Mouse (Mus musculus): Measurements from ENCODE around the gene Plekhg2. TPM values are rescaled to one million over a fixed set of nuclear protein-coding genes. Genes with fewer than 3 reads are reported as not detected.
A peak's percentile ranks its signal among the peaks of the same experiment; 100 is the strongest.

Gene Plekhg2
- polyA plus RNA-seq, 1 experiment from 2014 or later: 18.8 TPM

DNA sequence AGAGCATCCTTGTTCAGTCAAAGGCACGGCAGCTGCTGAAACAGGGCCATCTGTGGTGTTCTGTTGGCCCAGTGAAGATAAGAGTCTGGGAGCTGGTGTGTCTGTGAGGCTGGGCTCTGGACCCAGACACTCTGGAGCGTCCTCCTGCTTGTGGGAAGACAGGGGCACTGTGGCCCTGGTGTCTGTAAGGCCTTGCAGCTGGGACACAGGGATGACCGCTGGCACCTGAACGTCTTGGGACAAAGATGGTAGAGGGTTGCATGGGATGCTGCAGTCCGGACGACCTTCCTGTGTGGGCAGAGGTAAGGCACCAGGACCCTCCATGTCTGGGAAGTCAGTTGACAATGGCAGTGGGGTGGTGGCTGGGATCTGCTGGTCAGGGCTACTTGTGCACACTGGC is 12.1 kb downstream of the Plekhg2 start:
- 0 out of 2 replicates have a peak, but pooled peaks cover 5% of the 10 kb centered on the region for H3K4me1 ChIP-seq (ENCODE audit: control insufficient read depth, insufficient read depth, low read depth, low read length)
- no peaks in the 10 kb centered on the region for H3K27me3 ChIP-seq (replicated peaks; ENCODE audit: control insufficient read depth, insufficient read depth, low read length)
- WGBS: 95% methylated on average over 6 of the region's 6 CpGs
- no peak for ATAC-seq
- H3K9ac ChIP-seq (ENCODE audit: low read depth, low read length): no peak overlapping the region
- H3K4me3 ChIP-seq (ENCODE audit: low read length): no peak overlapping the region
- no peaks in the 10 kb centered on the region for H3K9me3 ChIP-seq (ENCODE audit: control insufficient read depth, low read length)
- no peak overlapping the region for H3K27ac ChIP-seq (ENCODE audit: low read depth, low read length)
- H3K36me3 ChIP-seq (ENCODE audit: control insufficient read depth, insufficient read depth, low read length): peaks cover 11% of the 10 kb centered on the region; the same call in 1 of the 2 replicates
- H3K4me2 ChIP-seq (ENCODE audit: low read length): no peak overlapping the region

DNA sequence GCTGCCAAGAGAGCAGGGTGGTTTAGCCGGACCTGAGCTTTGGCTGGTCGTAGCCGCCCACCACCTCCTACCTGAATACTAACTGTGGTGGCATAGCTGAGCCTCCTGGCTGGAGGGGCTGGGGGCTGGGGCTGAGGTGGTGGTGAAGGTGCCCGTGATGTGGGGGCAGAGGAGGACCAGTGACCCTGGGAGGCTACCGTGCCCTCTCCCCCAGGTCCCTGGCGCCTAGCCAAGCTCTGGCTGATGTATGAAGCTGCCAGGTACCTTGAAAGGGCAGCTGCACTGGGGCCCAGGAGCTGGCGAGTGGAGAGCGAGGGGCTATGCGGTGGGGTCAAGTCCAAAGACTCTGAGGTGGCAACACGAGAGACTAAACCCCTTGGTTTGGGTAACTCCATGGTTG is 12.5 kb downstream of the Plekhg2 start:
- no peak for ATAC-seq
- 0 out of 2 replicates have a peak, but pooled peaks cover 5% of the 10 kb centered on the region for H3K4me1 ChIP-seq (ENCODE audit: control insufficient read depth, insufficient read depth, low read depth, low read length)
- H3K36me3 ChIP-seq (ENCODE audit: control insufficient read depth, insufficient read depth, low read length): peaks cover 11% of the 10 kb centered on the region; the same call in 1 of the 2 replicates
- H3K9me3 ChIP-seq (ENCODE audit: control insufficient read depth, low read length): no peaks in the 10 kb centered on the region
- H3K4me2 ChIP-seq (ENCODE audit: low read length): no peak overlapping the region
- H3K4me3 ChIP-seq (ENCODE audit: low read length): no peak overlapping the region
- H3K9ac ChIP-seq (ENCODE audit: low read depth, low read length): no peak overlapping the region
- WGBS: 87% methylated on average over 10 of the region's 10 CpGs
- no peak overlapping the region for H3K27ac ChIP-seq (ENCODE audit: low read depth, low read length)
- H3K27me3 ChIP-seq (replicated peaks; ENCODE audit: control insufficient read depth, insufficient read depth, low read length): no peaks in the 10 kb centered on the region

GRCm38 (mm10) chr7:28358431-28358830 is 14.0 kb downstream of the Plekhg2 start:
- Histone ChIP-seq H3K27ac (ENCODE audit: low read depth, low read length) (no peak overlapping the region), H3K4me3 (ENCODE audit: low read length) (no peak overlapping the region), H3K9me3 (ENCODE audit: control insufficient read depth, low read length) (no peaks in the 10 kb centered on the region), H3K27me3 (replicated peaks; ENCODE audit: control insufficient read depth, insufficient read depth, low read length) (no peaks in the 10 kb centered on the region), H3K36me3 (ENCODE audit: control insufficient read depth, insufficient read depth, low read length) (peaks cover 18% of the 10 kb centered on the region), H3K4me2 (ENCODE audit: low read length) (no peak overlapping the region), H3K4me1 (ENCODE audit: control insufficient read depth, insufficient read depth, low read depth, low read length) (0 out of 2 replicates have a peak, but pooled peaks cover 5% of the 10 kb centered on the region), H3K9ac (ENCODE audit: low read depth, low read length) (no peak overlapping the region)
- 71% methylated on average over 7 of the region's 7 CpGs for WGBS
- ATAC-seq: no peak

DNA sequence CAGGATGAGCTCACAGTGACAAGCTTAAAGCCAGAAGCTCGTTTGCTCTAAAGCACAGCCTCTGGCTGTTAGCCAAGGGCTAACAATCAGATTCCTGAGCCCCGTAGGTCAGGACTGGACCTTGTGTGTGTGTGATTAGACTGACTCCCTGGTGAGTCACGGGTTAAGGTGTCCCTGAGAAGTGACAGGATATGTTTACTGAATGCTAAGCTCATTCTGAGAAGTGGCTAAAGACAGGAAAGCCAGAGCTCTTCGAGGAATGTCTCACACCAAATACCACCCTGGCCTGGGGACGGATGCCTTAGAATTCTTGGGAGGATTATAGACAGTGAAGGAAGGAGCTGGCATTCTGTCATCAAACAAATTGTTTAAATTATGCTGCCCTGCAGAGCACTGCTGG is 14.4 kb downstream of the Plekhg2 start:
- Histone ChIP-seq H3K27ac (ENCODE audit: low read depth, low read length) (peak overlapping the region; percentile 21), H3K9ac (ENCODE audit: low read depth, low read length) (no peak overlapping the region), H3K27me3 (replicated peaks; ENCODE audit: control insufficient read depth, insufficient read depth, low read length) (no peaks in the 10 kb centered on the region), H3K4me3 (ENCODE audit: low read length) (no peak overlapping the region), H3K36me3 (ENCODE audit: control insufficient read depth, insufficient read depth, low read length) (peaks cover 22% of the 10 kb centered on the region), H3K4me2 (ENCODE audit: low read length) (no peak overlapping the region), H3K4me1 (ENCODE audit: control insufficient read depth, insufficient read depth, low read depth, low read length) (0 out of 2 replicates have a peak, but pooled peaks cover 5% of the 10 kb centered on the region), H3K9me3 (ENCODE audit: control insufficient read depth, low read length) (no peaks in the 10 kb centered on the region)
- ATAC-seq: no peak
- WGBS: 12% methylated on average over 5 of the region's 5 CpGs

DNA sequence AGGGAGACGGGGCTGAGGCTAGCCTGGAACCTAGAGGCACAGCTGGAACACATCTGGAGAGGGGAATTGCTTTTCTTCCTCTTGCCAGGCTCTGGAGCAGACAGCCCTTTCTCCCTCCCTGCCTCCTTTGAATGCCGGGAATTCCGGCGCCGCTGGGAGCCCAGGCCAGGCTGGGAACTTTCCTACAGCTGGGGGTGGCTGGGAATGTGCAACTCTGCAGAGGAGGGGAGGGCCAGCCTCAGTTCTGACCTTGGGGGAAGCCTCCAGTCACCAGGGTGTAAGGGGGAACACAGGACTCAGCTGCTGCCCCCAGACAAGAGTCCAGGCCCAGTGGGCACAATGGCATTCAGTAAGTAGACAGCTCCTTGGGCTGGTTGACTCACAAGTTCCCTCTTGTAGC is 15.4 kb downstream of the Plekhg2 start:
- 2% methylated on average over 5 of the region's 5 CpGs for WGBS
- no peaks in the 10 kb centered on the region for H3K9me3 ChIP-seq (ENCODE audit: control insufficient read depth, low read length)
- H3K27ac ChIP-seq (ENCODE audit: low read depth, low read length): peak overlapping the region; percentile 48; the same call in 1 of the 2 replicates
- ATAC-seq: no peak
- no peaks in the 10 kb centered on the region for H3K27me3 ChIP-seq (replicated peaks; ENCODE audit: control insufficient read depth, insufficient read depth, low read length)
- peaks cover 24% of the 10 kb centered on the region for H3K36me3 ChIP-seq (ENCODE audit: control insufficient read depth, insufficient read depth, low read length)
- no peak overlapping the region for H3K4me3 ChIP-seq (ENCODE audit: low read length)
- no peak overlapping the region for H3K4me2 ChIP-seq (ENCODE audit: low read length)
- peaks cover 7% of the 10 kb centered on the region; the same call in 1 of the 2 replicates for H3K4me1 ChIP-seq (ENCODE audit: control insufficient read depth, insufficient read depth, low read depth, low read length)
- H3K9ac ChIP-seq (ENCODE audit: low read depth, low read length): no peak overlapping the region

- H3K4me3 ChIP-seq (ENCODE audit: low read length): no peak overlapping the region
- H3K27ac ChIP-seq (ENCODE audit: low read depth, low read length): no peak overlapping the region
- no peaks in the 10 kb centered on the region for H3K27me3 ChIP-seq (replicated peaks; ENCODE audit: control insufficient read depth, insufficient read depth, low read length)
- WGBS: 88% methylated on average over 3 of the region's 3 CpGs
- H3K9ac ChIP-seq (ENCODE audit: low read depth, low read length): no peak overlapping the region
- no peak overlapping the region for H3K4me2 ChIP-seq (ENCODE audit: low read length)
- ATAC-seq: no peak
- H3K9me3 ChIP-seq (ENCODE audit: control insufficient read depth, low read length): no peaks in the 10 kb centered on the region
- peaks cover 22% of the 10 kb centered on the region for H3K36me3 ChIP-seq (ENCODE audit: control insufficient read depth, insufficient read depth, low read length)
- peaks cover 14% of the 10 kb centered on the region for H3K4me1 ChIP-seq (ENCODE audit: control insufficient read depth, insufficient read depth, low read depth, low read length)
Observed at GRCm38 (mm10) chr7:28355221-28355620, 17.2 kb downstream of the Plekhg2 start.

- no peak overlapping the region for H3K4me2 ChIP-seq (ENCODE audit: low read length)
- no peak for ATAC-seq
- no peaks in the 10 kb centered on the region for H3K27me3 ChIP-seq (replicated peaks; ENCODE audit: control insufficient read depth, insufficient read depth, low read length)
- H3K9ac ChIP-seq (ENCODE audit: low read depth, low read length): no peak overlapping the region
- WGBS: 95% methylated on average over 3 of the region's 3 CpGs
- H3K36me3 ChIP-seq (ENCODE audit: control insufficient read depth, insufficient read depth, low read length): peaks cover 22% of the 10 kb centered on the region
- H3K4me1 ChIP-seq (ENCODE audit: control insufficient read depth, insufficient read depth, low read depth, low read length): peaks cover 17% of the 10 kb centered on the region
- H3K27ac ChIP-seq (ENCODE audit: low read depth, low read length): no peak overlapping the region
- no peaks in the 10 kb centered on the region for H3K9me3 ChIP-seq (ENCODE audit: control insufficient read depth, low read length)
- no peak overlapping the region for H3K4me3 ChIP-seq (ENCODE audit: low read length)
Observed at GRCm38 (mm10) chr7:28354596-28354995, 17.8 kb downstream of the Plekhg2 start.

DNA sequence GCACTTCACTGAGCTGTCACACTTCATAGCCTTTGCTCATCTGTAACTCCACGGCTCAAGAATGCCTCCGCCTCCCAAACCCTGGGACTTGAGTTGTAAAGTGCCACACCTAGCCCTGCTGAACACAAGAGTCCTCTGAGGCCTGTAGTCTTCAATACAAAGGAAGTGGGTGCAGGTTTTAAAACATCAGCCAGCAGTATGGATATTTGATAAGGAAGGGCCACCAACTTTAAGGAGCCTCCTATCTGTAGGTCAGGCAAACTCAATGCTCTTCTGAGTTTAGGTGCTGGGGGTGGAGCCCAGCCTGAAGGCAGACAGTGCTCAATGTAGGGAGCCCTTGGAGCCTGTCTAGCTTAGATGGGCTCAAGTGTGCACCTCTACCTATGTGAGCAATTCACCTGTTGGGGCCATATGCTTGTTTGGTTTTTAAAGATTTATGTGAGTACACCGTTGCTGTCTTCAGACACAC is 18.3 kb downstream of the Plekhg2 start:
- WGBS: 92% methylated on average over 3 of the region's 3 CpGs

DNA sequence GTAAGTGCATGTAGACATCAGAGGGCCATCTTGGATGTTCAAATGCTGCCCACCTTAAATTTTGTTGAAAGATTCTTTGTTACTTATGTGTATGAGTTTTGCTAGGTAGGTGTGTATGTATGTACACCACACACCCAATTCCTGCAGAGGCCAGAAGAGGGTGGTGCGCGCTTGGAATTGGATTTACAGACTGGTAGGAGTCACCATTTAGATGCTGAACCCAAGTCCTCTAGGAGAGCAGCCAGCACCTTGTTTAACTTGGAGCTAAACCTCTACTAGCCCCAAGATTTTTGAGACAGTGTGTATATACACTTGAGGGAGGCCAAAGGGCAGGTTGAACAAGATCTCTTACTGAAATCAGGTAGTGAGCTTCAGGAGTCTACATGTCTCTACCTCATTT is 19.1 kb downstream of the Plekhg2 start:
- ATAC-seq: no peak
- Histone ChIP-seq H3K27ac (ENCODE audit: low read depth, low read length) (no peak overlapping the region), H3K4me3 (ENCODE audit: low read length) (no peak overlapping the region), H3K27me3 (replicated peaks; ENCODE audit: control insufficient read depth, insufficient read depth, low read length) (no peaks in the 10 kb centered on the region), H3K4me1 (ENCODE audit: control insufficient read depth, insufficient read depth, low read depth, low read length) (peaks cover 17% of the 10 kb centered on the region), H3K4me2 (ENCODE audit: low read length) (no peak overlapping the region), H3K9ac (ENCODE audit: low read depth, low read length) (no peak overlapping the region), H3K36me3 (ENCODE audit: control insufficient read depth, insufficient read depth, low read length) (peaks cover 22% of the 10 kb centered on the region), H3K9me3 (ENCODE audit: control insufficient read depth, low read length) (no peaks in the 10 kb centered on the region)
- WGBS: 89% methylated on average over 2 of the region's 2 CpGs

More for the DNA sequence above, 18.3 kb downstream of the Plekhg2 start:
- Histone ChIP-seq H3K4me2 (ENCODE audit: low read length) (no peak overlapping the region), H3K4me1 (ENCODE audit: control insufficient read depth, insufficient read depth, low read depth, low read length) (peaks cover 17% of the 10 kb centered on the region), H3K27me3 (replicated peaks; ENCODE audit: control insufficient read depth, insufficient read depth, low read length) (no peaks in the 10 kb centered on the region), H3K27ac (ENCODE audit: low read depth, low read length) (no peak overlapping the region), H3K36me3 (ENCODE audit: control insufficient read depth, insufficient read depth, low read length) (peaks cover 22% of the 10 kb centered on the region), H3K4me3 (ENCODE audit: low read length) (no peak overlapping the region), H3K9me3 (ENCODE audit: control insufficient read depth, low read length) (no peaks in the 10 kb centered on the region), H3K9ac (ENCODE audit: low read depth, low read length) (no peak overlapping the region)
- ATAC-seq: no peak
